Mouse (Mus musculus) stomach, embryonic 15.5 days (tissue): Measurements from ENCODE around the gene Clic1. TPM values are rescaled to one million over a fixed set of nuclear protein-coding genes. Genes with fewer than 3 reads are reported as not detected.
A peak's percentile ranks its signal among the peaks of the same experiment; 100 is the strongest.

Experiments used
- ATAC-seq: fragments of 200-750 bp; cut with Nextera tagmentation; 2 replicates; pipeline ENCODE4 v1.8.0; 2017; ENCODE audit warnings: low read depth, moderate number of reproducible peaks, moderate TSS enrichment; ENCODE audit not compliant: insufficient read depth, low FRiP score
- H3K27ac ChIP-seq: fragments of 300-500 bp; sonication (generic); 2 replicates; pipeline ENCODE4 v1.5.1; 2015; ENCODE audit warnings: mild to moderate bottlenecking, inconsistent platforms
- H3K27me3 ChIP-seq: fragments of 300-500 bp; sonication (generic); replicated peaks from 2 replicates; pipeline ENCODE4 v1.6.1; 2015; ENCODE audit warnings: inconsistent platforms
- H3K36me3 ChIP-seq: fragments of 300-500 bp; sonication (generic); 2 replicates; pipeline ENCODE4 v1.6.1; 2015; ENCODE audit warnings: inconsistent platforms
- H3K4me1 ChIP-seq: fragments of 300-500 bp; sonication (generic); 2 replicates; pipeline ENCODE4 v1.6.1; 2015; ENCODE audit warnings: inconsistent platforms
- H3K4me2 ChIP-seq: fragments of 300-500 bp; sonication (generic); 2 replicates; pipeline ENCODE4 v1.6.1; 2015; ENCODE audit warnings: mild to moderate bottlenecking, inconsistent platforms
- H3K4me3 ChIP-seq: fragments of 300-500 bp; sonication (generic); replicated peaks from 2 replicates; pipeline ENCODE4 v1.5.1; 2015; ENCODE audit warnings: inconsistent platforms
- H3K9ac ChIP-seq: fragments of 300-500 bp; sonication (generic); 2 replicates; pipeline ENCODE4 v1.6.1; 2015; ENCODE audit warnings: inconsistent platforms
- H3K9me3 ChIP-seq: fragments of 300-500 bp; sonication (generic); 2 replicates; pipeline ENCODE4 v1.6.1; 2016; ENCODE audit warnings: inconsistent platforms
- WGBS: fragments of 180-500 bp; shearing (Covaris S2); methylation state at CpG from one replicate; pipeline ENCODE4 v1.1.7; 2015; 5-methylcytosine and 5-hydroxymethylcytosine counted together
- polyA plus RNA-seq: library from polyadenylated mRNA; unstranded; fragments of >200 nt; fragmentation: Nextera tagmentation; extraction: Ambion mirVana; gene quantifications from 2 replicates; pipeline ENCODE4 v1.2.1, GENCODE M21; 2015

Clic1 gene
- polyA plus RNA-seq, 1 experiment from 2014 or later, result 363 TPM

DNA sequence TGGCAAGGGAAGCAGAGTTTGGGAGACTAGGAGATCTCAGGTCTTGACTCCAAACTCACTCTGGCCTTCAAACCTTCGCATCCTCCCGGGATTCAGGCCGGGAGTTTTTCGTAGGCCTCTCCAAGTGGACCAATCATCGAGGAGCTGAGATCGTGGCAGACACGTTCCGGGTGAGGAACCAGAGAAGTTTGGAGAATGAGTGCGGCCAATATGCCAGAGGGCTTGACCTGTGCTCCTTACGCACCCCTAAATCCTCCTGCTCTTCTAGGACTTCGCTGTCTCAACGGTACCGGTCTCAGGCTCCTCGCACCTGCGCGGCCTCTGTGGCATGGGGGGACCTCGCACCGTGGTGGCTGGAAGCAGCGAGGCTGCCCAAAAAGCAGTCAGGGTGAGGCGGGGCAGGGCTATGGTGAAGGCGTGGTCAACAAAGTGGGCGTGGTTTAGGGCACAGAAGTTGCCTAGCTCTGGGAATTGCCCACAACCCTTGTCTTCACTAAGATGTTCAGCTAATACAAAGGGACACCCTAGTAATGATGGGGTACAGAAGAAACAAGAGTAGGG lies 11.1 kb downstream of the Clic1 start:
- 58% methylated on average over 22 of the region's 22 CpGs for WGBS
- peaks cover 58% of the 10 kb centered on the region for H3K4me1 ChIP-seq
- H3K27ac ChIP-seq, result no peak overlapping the region
- H3K9me3 ChIP-seq, result no peaks in the 10 kb centered on the region
- no peak for ATAC-seq
- peak overlapping the region; percentile 69 for H3K4me3 ChIP-seq
- peak overlapping the region; percentile 83 for H3K4me2 ChIP-seq
- no peak overlapping the region; the same call in 1 of the 2 replicates for H3K9ac ChIP-seq
- no peaks in the 10 kb centered on the region for H3K27me3 ChIP-seq
- H3K36me3 ChIP-seq, result peaks cover 33% of the 10 kb centered on the region

DNA sequence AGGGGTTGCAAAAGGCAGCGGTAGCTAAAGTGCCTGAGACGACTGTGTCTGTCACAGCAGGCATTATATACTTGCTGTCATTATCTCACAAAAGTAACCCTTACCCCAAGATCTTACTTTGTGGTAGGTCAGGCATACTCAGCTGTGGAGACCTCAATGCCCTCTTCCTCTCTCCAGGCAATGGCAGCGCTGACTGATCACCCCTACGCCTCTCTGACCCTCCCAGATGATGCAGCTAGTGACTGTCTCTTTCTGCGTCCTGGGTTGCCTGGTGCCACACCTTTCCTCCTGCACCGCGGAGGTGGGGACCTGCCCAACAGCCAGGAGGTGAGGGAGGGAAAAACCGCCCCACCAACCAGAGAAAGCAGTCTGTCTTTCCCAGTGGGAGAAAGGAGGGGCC lies 11.5 kb downstream of the Clic1 start:
- no peaks in the 10 kb centered on the region for H3K27me3 ChIP-seq
- H3K4me1 ChIP-seq, result peaks cover 58% of the 10 kb centered on the region
- H3K4me2 ChIP-seq, result 0 out of 2 replicates have a peak overlapping the region, but pooled peaks have one; percentile 2
- no peak for ATAC-seq
- peaks cover 28% of the 10 kb centered on the region for H3K36me3 ChIP-seq
- no peak overlapping the region for H3K27ac ChIP-seq
- H3K9me3 ChIP-seq, result no peaks in the 10 kb centered on the region
- WGBS, result 82% methylated on average over 8 of the region's 8 CpGs
- H3K4me3 ChIP-seq, result no peak overlapping the region
- no peak overlapping the region for H3K9ac ChIP-seq

DNA sequence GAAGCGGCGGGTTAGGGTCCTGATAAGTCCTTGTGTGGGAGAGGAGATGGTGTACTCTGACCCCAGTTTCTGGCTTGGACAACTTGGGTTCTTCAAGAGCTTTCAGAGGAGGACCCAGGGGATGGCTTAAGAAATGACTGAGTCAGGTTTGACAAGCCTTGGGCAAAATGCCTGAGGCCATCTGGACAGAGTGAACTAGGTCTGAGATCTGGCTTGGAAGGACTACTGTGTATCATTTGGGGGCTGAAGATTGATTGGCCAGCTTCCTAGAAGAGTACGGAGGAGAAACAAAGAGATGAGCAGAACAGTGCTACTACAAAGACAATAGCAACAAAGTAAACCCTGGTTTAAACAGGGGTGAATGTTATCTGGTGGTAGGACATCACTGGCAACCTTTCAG lies 13.7 kb downstream of the Clic1 start:
- H3K4me1 ChIP-seq, result peaks cover 55% of the 10 kb centered on the region

DNA sequence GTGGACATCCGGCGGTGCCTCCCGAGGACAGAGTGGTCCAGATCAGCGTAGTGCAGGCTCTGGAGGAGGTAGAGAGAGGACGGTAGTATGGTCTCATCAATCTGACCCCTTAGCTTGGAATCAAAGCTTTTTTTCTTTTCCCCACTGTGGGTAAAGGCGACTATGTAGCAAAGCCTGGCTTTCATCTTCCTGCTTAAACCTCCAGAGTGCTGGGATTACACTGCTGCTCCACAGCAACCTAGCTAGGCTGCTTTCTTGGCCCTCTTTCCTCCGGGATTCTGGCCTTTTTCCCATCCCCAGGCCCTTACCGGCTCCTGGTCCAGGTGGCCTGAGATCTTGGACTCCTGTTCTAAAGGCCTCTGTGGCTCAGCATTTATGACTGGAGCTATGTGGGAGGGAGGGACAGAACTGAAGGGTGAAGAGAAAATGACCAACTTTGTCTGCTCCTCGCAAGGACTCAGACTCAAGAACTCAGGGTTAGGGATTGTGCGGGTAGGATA lies 14.7 kb downstream of the Clic1 start:
- Histone ChIP-seq H3K27ac (peak overlapping the region; percentile 84), H3K4me3 (peak overlapping the region; percentile 35), H3K9me3 (no peaks in the 10 kb centered on the region), H3K4me1 (peaks cover 51% of the 10 kb centered on the region), H3K4me2 (peak overlapping the region; percentile 61), H3K9ac (no peak overlapping the region), H3K36me3 (peaks cover 17% of the 10 kb centered on the region), H3K27me3 (0 out of 2 replicates have a peak, but pooled peaks cover 6% of the 10 kb centered on the region)
- whole genome bisulfite sequencing, result 28% methylated on average over 10 of the region's 10 CpGs
- 0 out of 2 replicates have a peak, but pooled peaks have one; percentile 1 for ATAC-seq

More for the DNA sequence above, 13.7 kb downstream of the Clic1 start:
- H3K4me3 ChIP-seq, result no peak overlapping the region
- 82% methylated on average over 3 of the region's 3 CpGs for WGBS
- H3K9me3 ChIP-seq, result no peaks in the 10 kb centered on the region
- 0 out of 2 replicates have a peak, but pooled peaks cover 6% of the 10 kb centered on the region for H3K27me3 ChIP-seq
- no peak overlapping the region for H3K9ac ChIP-seq
- no peak overlapping the region for H3K4me2 ChIP-seq
- no peak for ATAC-seq
- H3K36me3 ChIP-seq, result peaks cover 17% of the 10 kb centered on the region
- 0 out of 2 replicates have a peak overlapping the region, but pooled peaks have one; percentile 84 for H3K27ac ChIP-seq

DNA sequence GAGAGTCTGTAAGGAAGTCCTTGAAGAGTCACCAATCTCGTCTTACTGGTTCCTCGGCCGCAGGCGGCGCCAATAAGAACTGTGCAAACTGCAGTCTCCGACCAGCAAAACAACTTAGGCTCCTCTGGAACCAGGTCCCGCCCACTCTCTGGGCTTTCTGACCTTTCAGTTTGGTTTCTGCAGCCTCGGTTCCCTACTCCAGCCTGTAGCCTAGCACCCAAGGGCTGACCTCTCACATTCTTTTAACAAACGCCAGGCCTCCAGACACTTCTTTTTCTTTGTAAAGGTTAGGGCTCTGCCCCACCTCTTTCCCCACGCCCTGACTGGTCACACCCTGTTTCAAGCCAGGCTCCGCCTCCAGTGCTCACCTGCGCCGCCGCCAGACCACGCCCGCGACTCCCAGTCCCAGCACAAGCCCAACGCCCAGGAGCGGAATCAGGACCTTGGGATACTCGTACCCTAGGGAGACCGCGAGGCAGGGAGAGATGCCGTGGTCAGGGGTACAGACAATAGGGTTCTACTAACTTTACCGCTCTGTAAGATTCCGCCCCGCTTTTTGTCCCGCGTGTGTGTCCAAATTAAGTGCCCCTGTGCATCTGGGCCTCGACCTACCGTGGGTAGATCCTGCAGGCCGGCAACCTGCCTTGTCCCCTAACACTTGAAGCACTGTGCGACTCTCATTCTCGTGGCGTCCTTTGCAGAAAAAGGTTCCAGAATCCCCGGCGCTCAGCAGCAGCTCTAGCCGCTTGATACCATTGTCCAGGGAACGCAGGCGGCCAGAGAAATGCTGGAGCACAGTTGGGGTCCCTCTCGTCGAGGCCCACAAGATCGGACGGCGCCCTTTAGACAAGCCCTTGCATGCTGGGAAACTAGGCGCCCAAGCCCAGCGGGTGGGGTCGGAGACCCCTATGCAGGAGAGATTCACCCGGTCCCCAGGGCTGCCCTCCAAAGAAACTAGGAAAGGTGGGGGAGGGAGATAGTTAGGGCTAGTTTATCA lies 15.5 kb downstream of the Clic1 start, which contains the start of gene Ly6g6c:
Gene Ly6g6c (plus strand): TSS at position 438 of the 997 bp plus-strand sequence.
- Histone ChIP-seq H3K4me1 (peaks cover 45% of the 10 kb centered on the region), H3K4me2 (peak within 1 kb of the TSS; percentile 61), H3K9me3 (no peaks in the 10 kb centered on the region), H3K27ac (peak within 1 kb of the TSS; percentile 84), H3K9ac (no peak within 1 kb of the TSS), H3K4me3 (peak within 1 kb of the TSS; percentile 35), H3K27me3 (0 out of 2 replicates have a peak, but pooled peaks cover 6% of the 10 kb centered on the region), H3K36me3 (peaks cover 15% of the 10 kb centered on the region)
- 4% methylated on average over 48 of the region's 48 CpGs for WGBS
- peak; percentile 74 for ATAC-seq

DNA sequence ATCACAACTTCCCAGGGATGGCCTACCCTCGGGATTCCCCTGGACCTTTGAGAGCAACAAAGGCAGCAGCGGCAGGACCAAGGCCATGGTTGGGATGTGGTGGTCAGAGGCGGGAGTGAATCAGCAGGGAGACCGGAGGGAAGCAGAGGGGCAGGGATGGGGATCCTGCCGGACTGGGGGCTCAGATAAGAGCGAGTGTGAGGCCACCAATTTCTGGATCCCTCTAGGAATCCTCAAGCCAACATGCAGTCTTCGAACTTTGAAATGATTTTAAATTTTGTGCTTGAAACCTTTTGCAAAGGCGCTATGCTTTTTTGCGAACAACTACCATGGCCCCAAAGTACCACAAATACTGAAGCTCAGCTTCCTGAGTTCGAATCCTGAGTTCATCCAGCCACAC lies 16.3 kb downstream of the Clic1 start, which contains the start of gene Mpig6b:
Gene Mpig6b (minus strand): TSS at position 101 of the 400 bp plus-strand sequence.
- H3K27ac ChIP-seq, result peak within 1 kb of the TSS; percentile 84
- 57% methylated on average over 10 of the region's 10 CpGs for WGBS
- peak within 1 kb of the TSS; percentile 61 for H3K4me2 ChIP-seq
- H3K4me3 ChIP-seq, result peak within 1 kb of the TSS; percentile 35
- H3K9ac ChIP-seq, result no peak within 1 kb of the TSS
- no peaks in the 10 kb centered on the region for H3K9me3 ChIP-seq
- no peak for ATAC-seq
- H3K36me3 ChIP-seq, result peaks cover 7% of the 10 kb centered on the region
- peaks cover 37% of the 10 kb centered on the region for H3K4me1 ChIP-seq
- H3K27me3 ChIP-seq, result 0 out of 2 replicates have a peak, but pooled peaks cover 6% of the 10 kb centered on the region

DNA sequence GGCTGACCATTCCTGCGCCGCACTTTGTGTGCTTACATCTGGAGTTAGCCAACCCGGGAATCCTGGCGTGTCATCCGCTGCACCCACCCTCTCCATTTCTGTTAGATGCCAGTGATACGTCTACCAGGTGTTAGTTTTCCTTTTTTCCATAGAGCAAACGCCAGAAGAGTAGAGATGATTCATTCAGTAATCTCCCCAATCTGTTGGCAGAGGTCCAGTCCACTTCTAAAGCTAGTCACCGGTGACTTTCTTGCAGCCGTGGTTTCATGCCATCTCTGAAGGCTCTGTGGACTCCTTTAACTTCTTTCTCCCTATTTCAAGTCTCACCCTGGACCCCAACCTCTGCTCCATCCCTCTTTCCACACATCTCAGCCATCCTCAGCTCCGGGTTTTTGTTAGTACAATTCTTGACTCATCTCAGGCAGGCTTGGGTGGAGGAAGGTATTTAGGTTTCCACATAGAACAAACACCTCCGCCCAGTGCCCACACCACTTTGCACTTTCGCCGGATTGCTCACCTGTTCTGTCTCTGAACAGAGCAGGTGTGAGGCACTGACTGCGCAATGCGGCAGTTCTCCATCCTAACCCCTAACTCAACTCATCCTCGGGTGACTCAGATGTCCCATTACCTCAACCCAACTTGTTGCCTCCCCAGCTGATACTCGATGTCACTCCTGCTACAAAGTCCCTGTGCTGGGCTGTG lies 18.6 kb downstream of the Clic1 start:
- Histone ChIP-seq H3K9me3 (no peaks in the 10 kb centered on the region), H3K4me3 (no peak overlapping the region), H3K4me2 (no peak overlapping the region), H3K9ac (no peak overlapping the region), H3K4me1 (peaks cover 23% of the 10 kb centered on the region), H3K27ac (no peak overlapping the region), H3K27me3 (0 out of 2 replicates have a peak, but pooled peaks cover 6% of the 10 kb centered on the region), H3K36me3 (no peaks in the 10 kb centered on the region)
- ATAC-seq, result no peak
- 65% methylated on average over 17 of the region's 17 CpGs for WGBS

DNA sequence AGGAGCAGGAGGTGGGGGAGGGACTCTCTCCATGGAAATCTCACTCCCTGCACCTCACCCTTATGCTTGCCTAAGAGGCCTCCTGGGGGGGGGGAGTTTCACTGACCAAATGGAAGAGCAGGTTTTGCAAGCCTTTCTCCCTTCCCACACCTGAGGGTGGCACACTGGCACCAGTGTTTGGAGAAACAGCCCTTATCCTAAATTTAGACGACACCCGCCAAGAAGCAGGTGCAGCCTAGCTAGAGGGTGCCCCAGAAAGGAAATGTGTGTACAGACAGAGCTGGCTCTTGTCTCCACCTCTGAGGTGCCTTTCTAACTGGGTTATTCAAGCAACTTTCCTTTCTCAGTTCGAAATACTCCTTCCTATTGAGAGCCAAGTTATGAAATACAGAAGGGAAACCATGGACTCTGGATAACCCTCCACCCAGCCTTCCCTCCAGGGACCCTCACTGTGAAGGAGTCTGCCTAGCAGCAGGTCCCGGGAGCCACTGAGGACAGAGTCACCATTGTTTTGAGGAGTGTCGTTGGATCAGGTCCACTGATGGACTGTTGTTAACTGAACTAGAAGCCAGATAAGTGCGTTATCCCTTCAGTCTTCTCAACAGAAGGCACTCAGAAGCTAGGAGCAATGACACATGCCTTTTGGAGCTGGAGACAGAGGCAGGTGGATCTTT lies 20.9 kb downstream of the Clic1 start:
- Histone ChIP-seq H3K27me3 (0 out of 2 replicates have a peak, but pooled peaks cover 6% of the 10 kb centered on the region), H3K4me1 (peaks cover under 1% of the 10 kb centered on the region; the same call in 1 of the 2 replicates), H3K9me3 (no peaks in the 10 kb centered on the region), H3K4me3 (no peak overlapping the region), H3K36me3 (no peaks in the 10 kb centered on the region), H3K27ac (peak overlapping the region; percentile 52; the same call in 1 of the 2 replicates), H3K4me2 (no peak overlapping the region), H3K9ac (no peak overlapping the region)
- 35% methylated on average over 6 of the region's 6 CpGs for WGBS
- ATAC-seq, result peak; percentile 44; the same call in 1 of the 2 replicates

DNA sequence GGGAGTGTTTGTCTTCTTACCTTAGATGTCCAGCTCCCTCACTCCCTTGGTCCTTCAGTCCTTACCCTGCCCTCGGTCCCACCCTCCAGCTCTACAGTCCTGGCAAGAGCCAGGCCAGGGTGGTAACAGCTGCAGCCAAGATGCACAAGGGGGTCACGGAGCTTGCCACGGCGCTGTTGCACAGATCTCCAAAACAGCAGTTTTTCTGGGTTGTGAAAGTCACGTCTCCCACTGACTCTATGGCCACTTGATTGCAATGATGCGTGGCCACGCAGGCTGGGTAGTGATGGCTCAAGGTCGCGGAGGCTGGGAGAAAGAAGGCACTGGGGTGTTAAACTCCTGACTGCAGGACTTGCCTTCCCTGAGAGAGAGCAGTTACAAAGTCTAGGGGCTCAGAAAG lies 21.7 kb downstream of the Clic1 start:
- Histone ChIP-seq H3K9ac (no peak overlapping the region), H3K27me3 (0 out of 2 replicates have a peak, but pooled peaks cover 5% of the 10 kb centered on the region), H3K27ac (no peak overlapping the region), H3K4me1 (0 out of 2 replicates have a peak, but pooled peaks cover 2% of the 10 kb centered on the region), H3K9me3 (no peaks in the 10 kb centered on the region), H3K36me3 (no peaks in the 10 kb centered on the region), H3K4me2 (no peak overlapping the region), H3K4me3 (no peak overlapping the region)
- no peak for ATAC-seq
- 72% methylated on average over 9 of the region's 9 CpGs for WGBS

DNA sequence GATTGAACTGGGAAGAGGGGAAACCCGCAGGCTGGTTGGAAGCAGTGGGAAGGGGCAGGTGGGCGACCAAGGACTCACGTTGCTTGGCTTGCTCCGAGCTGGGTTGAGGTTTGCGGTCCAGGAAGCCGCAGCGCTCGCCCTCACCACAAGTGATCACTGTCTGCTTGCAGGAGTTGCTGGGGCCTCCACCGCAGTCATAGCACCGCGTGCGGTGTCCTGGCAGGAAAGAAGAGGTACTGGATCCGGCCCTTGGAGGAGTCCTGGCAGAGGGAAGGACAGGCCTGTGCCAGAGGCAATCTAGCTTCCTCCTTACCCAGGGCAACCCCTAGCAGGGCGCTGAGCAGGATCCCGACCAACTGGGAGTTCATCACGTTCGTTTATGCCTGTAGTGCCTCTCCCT lies 24.3 kb downstream of the Clic1 start:
- Histone ChIP-seq H3K27me3 (no peaks in the 10 kb centered on the region), H3K4me1 (peaks cover 7% of the 10 kb centered on the region), H3K4me3 (no peak overlapping the region), H3K9me3 (no peaks in the 10 kb centered on the region), H3K4me2 (no peak overlapping the region), H3K27ac (no peak overlapping the region), H3K36me3 (no peaks in the 10 kb centered on the region), H3K9ac (no peak overlapping the region)
- ATAC-seq, result no peak
- WGBS, result 46% methylated on average over 17 of the region's 17 CpGs
